Mouse (Mus musculus) spleen, adult 2 months (tissue): ENCODE measurements around the gene Metap1. TPM values are rescaled to one million over a fixed set of nuclear protein-coding genes. Genes with fewer than 3 reads are reported as not detected.

Experiments
- DNase-seq, 2 experiments: peaks; one replicate each; pipeline versions ENCODE4 v3.0.0 to v3.0.0-alpha.2; 2012 to 2021; ENCODE audit warnings: low spot score in 2 of 2, low read depth in 1 of 2
- H3K27ac ChIP-seq: fragments of 200-500 bp; 2 replicates; pipeline ENCODE4 v1.5.1; 2012; ENCODE audit warnings: low read length, inconsistent platforms; ENCODE audit not compliant: insufficient read depth
- H3K27me3 ChIP-seq: fragments of 200-500 bp; 2 replicates; pipeline ENCODE4 v1.6.1; 2012; ENCODE audit warnings: mild to moderate bottlenecking, moderate library complexity, low read length, inconsistent platforms; ENCODE audit not compliant: control insufficient read depth, insufficient read depth
- H3K36me3 ChIP-seq: fragments of 200-500 bp; 2 replicates; pipeline ENCODE4 v1.6.1; 2012; ENCODE audit warnings: mild to moderate bottlenecking, low read length, inconsistent platforms; ENCODE audit not compliant: control insufficient read depth, insufficient read depth
- H3K4me1 ChIP-seq: fragments of 200-500 bp; 2 replicates; pipeline ENCODE4 v1.6.1; 2011; ENCODE audit warnings: inconsistent platforms; ENCODE audit not compliant: control insufficient read depth, insufficient read depth, insufficient read length
- H3K4me3 ChIP-seq: fragments of 200-500 bp; 2 replicates; pipeline ENCODE4 v1.5.1; 2011; ENCODE audit warnings: mild to moderate bottlenecking, inconsistent platforms; ENCODE audit not compliant: insufficient read depth, insufficient read length; ENCODE audit errors: extremely low read depth
- CTCF ChIP-seq: fragments of 200-500 bp; IDR thresholded peaks from 2 replicates; pipeline ENCODE4 v1.5.1; 2011; ENCODE audit warnings: mild to moderate bottlenecking, inconsistent platforms; ENCODE audit not compliant: insufficient read depth, insufficient read length, insufficient replicate concordance; ENCODE audit errors: extremely low read depth
- POLR2A ChIP-seq: fragments of 200-500 bp; IDR thresholded peaks from 2 replicates; pipeline ENCODE4 v1.6.1; 2011; ENCODE audit warnings: low read depth, low read length, inconsistent platforms
- WGBS: fragments of 180-500 bp; shearing (Covaris S2); methylation state at CpG from one replicate; pipeline ENCODE4 v1.1.7; 2018; 5-methylcytosine and 5-hydroxymethylcytosine counted together
- polyA plus RNA-seq: library from polyadenylated mRNA; depleted of rRNA; stranded (reverse); fragments of >200 nt; gene quantifications from 2 replicates; pipeline ENCODE4 v1.2.3, GENCODE M21; 2012

Metap1 gene
- polyA plus RNA-seq, 1 experiment, result 8.5 TPM

DNA sequence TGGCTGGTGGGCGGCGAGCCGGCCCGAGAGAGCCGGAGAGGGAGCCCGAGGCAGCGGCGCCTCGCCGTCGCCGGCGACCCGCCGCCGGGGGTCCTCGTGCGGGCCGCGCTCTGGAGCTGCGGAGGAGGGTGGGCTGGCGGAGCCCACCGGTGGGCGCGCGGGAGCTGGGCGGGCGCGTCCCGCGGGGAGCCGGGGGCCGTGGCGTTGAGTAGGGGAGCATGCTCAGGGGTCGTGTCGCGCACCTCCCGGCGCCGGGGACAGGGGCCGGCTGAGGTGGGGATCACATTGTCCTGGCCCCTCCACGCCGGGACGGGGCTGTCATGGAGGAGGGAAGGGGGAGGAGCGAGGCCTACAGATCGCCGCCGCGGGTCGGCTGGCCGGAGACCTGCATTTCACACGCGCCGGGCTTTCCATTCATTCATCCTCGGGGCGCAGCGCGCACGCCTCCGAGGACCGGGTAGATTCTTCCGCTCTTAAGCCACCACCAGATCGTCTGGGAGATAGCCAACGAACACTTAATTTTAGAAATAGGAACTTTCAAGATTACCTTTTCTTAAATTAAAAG, 38.4 kb upstream of the Metap1 start:
- Histone ChIP-seq H3K27me3 (no peaks in the 10 kb centered on the region), H3K4me3 (peak overlapping the region; percentile 97), H3K36me3 (no peaks in the 10 kb centered on the region), H3K4me1 (peaks cover 9% of the 10 kb centered on the region), H3K27ac (no peak overlapping the region)
- WGBS, result 1% methylated on average over 64 of the region's 64 CpGs
- TF ChIP-seq POLR2A (no peak), CTCF (no peak)
- DNase-seq, result peak in 1 of 2 experiments; percentile 59

DNA sequence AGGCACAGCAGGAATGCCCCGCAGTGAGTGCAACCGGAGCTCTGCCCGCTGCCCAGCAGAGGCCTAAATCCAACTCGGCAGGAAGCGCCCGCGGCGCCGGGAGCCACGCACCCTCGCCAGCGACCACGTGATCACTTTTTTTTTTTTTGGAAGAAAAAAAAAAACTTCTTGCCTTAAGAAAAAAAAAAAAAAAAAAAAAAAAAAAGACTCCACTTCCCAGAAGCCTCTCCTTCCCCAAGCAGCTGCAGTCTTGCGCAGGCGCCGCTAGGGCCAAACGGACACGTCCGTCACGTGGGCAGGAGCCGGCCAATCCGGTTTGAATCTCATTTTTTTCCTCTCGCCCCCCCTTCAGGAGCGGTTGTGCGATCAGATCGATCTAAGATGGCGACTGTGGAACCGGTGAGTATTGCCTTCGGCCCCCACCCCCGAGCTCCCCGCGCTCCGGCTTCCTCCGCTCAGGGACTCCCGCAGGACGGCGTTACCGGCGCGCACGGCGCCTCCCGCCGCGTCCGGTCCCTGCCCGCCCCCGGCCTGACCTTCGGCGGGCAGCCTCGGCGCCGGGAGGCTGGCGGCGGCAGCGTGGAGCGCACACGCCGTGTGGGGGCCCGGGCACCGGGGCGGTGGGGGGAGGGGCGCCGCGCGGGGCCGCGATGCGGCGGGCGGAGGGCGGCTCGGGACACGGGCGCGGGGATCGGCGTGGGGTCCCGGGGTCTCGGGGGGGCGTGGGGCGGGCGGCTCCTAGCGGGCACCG, 37.8 kb upstream of the Metap1 start:
- no peaks in the 10 kb centered on the region for H3K27me3 ChIP-seq
- DNase-seq, result peak; percentile 97
- H3K4me3 ChIP-seq, result peak overlapping the region; percentile 97
- no peaks in the 10 kb centered on the region for H3K36me3 ChIP-seq
- peaks cover 6% of the 10 kb centered on the region for H3K4me1 ChIP-seq
- peak overlapping the region; percentile 91 for H3K27ac ChIP-seq
- WGBS, result 1% methylated on average over 76 of the region's 85 CpGs
- no peak for TF ChIP-seq CTCF
- peak; percentile 65 for TF ChIP-seq POLR2A

DNA sequence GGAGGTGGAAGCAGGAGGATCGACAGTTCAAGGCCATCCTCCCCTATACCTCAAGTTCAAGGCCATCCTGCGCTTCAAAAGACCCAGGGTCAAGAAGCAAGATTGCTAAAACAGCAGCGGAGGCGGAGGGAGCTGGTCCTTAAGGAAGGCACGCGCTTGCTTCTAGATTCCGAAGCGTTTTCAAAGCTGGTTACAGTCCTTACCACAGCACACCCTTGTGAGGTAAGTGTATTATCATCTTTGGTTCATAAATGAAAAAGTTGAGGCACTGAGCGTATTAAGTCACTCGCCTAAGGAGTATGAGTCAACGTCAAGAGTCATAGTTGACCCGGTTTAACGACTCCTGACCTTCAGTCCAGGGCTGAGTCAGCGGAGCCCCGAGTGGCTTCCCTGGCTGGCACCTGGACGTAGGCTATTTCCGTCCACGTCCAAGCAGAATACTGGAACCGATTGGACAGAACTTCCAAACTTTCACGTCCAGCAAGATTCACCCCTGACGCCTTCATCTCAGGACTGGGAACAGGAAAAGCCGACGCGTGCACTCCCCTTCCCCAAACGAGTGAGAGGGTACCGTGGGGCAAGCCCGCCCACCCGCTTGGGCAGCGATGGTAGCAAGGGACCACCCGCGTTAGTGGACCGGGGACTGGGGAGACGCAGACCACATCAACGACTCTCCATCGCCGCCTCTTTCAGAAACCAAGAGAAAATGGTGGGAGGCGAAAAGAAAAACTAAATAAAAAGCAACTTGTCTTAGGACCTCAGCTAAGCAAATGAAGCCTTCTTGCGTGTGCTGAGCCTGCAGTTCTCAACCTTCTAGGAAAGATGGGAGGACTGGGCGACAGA, 37.0 kb upstream of the Metap1 start, which contains the start of gene Eif4e:
Gene Eif4e, plus strand, starts transcription at position 107 of the 843 bp plus-strand sequence.
- no peaks in the 10 kb centered on the region for H3K27me3 ChIP-seq
- H3K36me3 ChIP-seq, result no peaks in the 10 kb centered on the region
- DNase-seq, result peak in 1 of 2 experiments; percentile 17
- 10% methylated on average over 39 of the region's 39 CpGs for WGBS
- peak within 1 kb of the TSS; percentile 84 for H3K27ac ChIP-seq
- H3K4me1 ChIP-seq, result peaks cover 6% of the 10 kb centered on the region
- TF ChIP-seq POLR2A (no peak), CTCF (0 out of 2 replicates have a peak, but pooled peaks have one; percentile 7)
- peak within 1 kb of the TSS; percentile 86 for H3K4me3 ChIP-seq

DNA sequence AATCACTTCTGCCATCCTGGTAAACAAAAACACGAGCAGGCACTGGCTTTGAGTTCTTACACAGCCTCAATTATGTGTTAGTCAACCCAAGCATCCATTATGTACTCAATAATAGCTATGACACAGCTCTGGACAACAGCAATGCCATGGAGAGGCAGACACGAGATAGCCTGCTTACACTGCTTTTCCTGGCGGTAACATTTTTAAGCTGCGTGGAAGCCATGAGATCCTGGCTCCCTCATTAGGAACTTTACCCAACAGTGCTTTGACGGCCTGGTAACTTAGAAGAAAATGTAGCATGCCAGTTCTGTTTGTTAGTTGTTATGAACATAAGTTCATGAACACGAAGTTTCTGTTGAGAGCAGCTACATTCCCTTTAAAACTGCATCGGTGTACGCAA, 36.2 kb upstream of the Metap1 start:
- no peak for TF ChIP-seq CTCF
- no peak for TF ChIP-seq POLR2A
- H3K36me3 ChIP-seq, result no peaks in the 10 kb centered on the region
- no peak overlapping the region for H3K27ac ChIP-seq
- 92% methylated on average over 8 of the region's 8 CpGs for WGBS
- DNase-seq, result no peak
- peaks cover 4% of the 10 kb centered on the region for H3K4me1 ChIP-seq
- no peaks in the 10 kb centered on the region for H3K27me3 ChIP-seq
- H3K4me3 ChIP-seq, result no peak overlapping the region

DNA sequence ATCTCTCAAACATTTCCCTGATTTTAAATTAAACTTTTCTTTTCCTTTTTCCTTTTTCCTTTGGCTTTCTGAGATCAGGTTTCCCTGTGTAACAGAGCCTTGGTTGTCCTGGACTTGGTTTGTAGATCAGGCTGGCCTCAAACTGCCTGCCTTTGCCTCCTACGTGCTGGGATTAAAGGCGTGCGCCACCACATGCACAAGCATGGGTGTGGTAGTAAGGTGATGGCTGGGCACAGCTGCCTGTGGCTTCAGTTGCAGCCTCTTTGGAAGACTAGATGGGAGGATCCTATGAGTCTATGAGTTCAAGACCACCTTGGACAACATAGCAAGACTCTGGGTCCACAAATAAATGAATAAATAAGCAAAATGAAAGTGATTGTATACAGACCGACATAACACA, 34.6 kb upstream of the Metap1 start:
- no peaks in the 10 kb centered on the region for H3K36me3 ChIP-seq
- no peak overlapping the region for H3K27ac ChIP-seq
- 93% methylated on average over 4 of the region's 4 CpGs for WGBS
- TF ChIP-seq POLR2A (no peak), CTCF (no peak)
- no peak for DNase-seq
- no peak overlapping the region for H3K4me3 ChIP-seq
- H3K27me3 ChIP-seq, result no peaks in the 10 kb centered on the region
- peaks cover 4% of the 10 kb centered on the region for H3K4me1 ChIP-seq

DNA sequence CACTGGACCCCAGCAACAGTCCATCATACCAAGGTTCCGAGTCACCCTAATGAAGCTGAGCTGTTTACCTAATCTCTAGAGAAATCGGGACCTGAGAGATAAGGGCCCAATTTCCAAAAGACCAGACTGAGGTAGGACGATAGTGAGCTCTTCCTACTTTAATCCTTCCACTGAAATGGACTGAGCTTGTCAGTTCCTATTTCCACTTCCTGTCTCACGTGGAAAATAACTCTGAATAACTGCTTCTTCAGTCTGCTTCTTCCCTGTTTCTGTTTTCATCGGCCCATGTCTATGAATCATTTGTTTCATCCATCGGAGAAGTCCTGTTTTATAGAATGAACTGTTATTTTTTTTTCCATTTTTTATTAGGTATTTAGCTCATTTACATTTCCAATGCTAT, 29.9 kb upstream of the Metap1 start:
- no peaks in the 10 kb centered on the region for H3K36me3 ChIP-seq
- WGBS, result 62% methylated on average over 6 of the region's 6 CpGs
- DNase-seq, result no peak
- H3K27ac ChIP-seq, result no peak overlapping the region
- no peaks in the 10 kb centered on the region for H3K27me3 ChIP-seq
- no peak for TF ChIP-seq CTCF
- H3K4me1 ChIP-seq, result no peaks in the 10 kb centered on the region
- H3K4me3 ChIP-seq, result no peak overlapping the region
